Mouse (Mus musculus): ENCODE measurements around the gene Stk10. TPM values are rescaled to one million over a fixed set of nuclear protein-coding genes. Genes with fewer than 3 reads are reported as not detected.

Stk10 gene
- polyA plus RNA-seq, 1 experiment = 7.2 TPM

GRCm38 (mm10) chr11:32491079-32491478, 42.0 kb upstream of the Stk10 start:
- Histone ChIP-seq H3K9me3 (replicated peaks; ENCODE audit: control insufficient read depth, insufficient read depth, low read length, poor library complexity, severe bottlenecking) (no peaks in the 10 kb centered on the region), H3K27ac (ENCODE audit: insufficient read depth, low read length) (no peak overlapping the region), H3K4me1 (ENCODE audit: control insufficient read depth, insufficient read depth, low read length) (no peaks in the 10 kb centered on the region), H3K27me3 (ENCODE audit: control insufficient read depth, insufficient read depth, low read length, poor library complexity, severe bottlenecking) (no peaks in the 10 kb centered on the region), H3K9ac (ENCODE audit: low read depth, poor library complexity, severe bottlenecking) (no peak overlapping the region), H3K4me3 (ENCODE audit: low read depth, low read length) (no peak overlapping the region), H3K36me3 (ENCODE audit: control insufficient read depth, insufficient read depth, low read length, poor library complexity, severe bottlenecking) (no peaks in the 10 kb centered on the region)
- TF ChIP-seq CTCF (IDR thresholded peaks at IDR 0.05; ENCODE audit: low read depth, low read length) (no peak), POLR2A (IDR thresholded peaks at IDR 0.05; ENCODE audit: insufficient read depth, low read length) (no peak), EP300 (IDR thresholded peaks at IDR 0.05; ENCODE audit: insufficient read depth, low read depth, low read length) (no peak)

DNA sequence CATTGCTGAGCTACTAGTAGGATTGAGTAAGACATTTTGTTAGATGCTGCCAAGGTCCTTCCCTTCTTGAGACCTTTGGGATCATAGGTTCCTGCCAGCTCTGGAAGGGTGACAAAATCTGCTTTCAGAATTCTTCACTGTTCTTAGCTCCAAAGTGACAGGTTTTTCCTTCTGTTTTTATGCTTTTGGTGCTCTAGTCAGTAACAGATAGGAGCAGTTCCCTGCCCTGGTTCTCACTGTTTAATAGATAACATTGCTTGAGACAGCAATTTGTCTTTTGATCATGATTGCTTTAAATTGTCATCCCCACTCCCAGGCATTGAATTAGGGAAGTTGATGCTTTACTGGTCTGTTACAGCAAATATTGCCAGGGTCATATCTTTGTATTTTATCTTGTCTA, 39.8 kb upstream of the Stk10 start:
- Histone ChIP-seq H3K4me3 (ENCODE audit: low read depth, low read length) (no peak overlapping the region), H3K9me3 (replicated peaks; ENCODE audit: control insufficient read depth, insufficient read depth, low read length, poor library complexity, severe bottlenecking) (no peaks in the 10 kb centered on the region), H3K9ac (ENCODE audit: low read depth, poor library complexity, severe bottlenecking) (no peak overlapping the region), H3K36me3 (ENCODE audit: control insufficient read depth, insufficient read depth, low read length, poor library complexity, severe bottlenecking) (no peaks in the 10 kb centered on the region), H3K27me3 (ENCODE audit: control insufficient read depth, insufficient read depth, low read length, poor library complexity, severe bottlenecking) (no peaks in the 10 kb centered on the region), H3K4me1 (ENCODE audit: control insufficient read depth, insufficient read depth, low read length) (no peaks in the 10 kb centered on the region), H3K27ac (ENCODE audit: insufficient read depth, low read length) (no peak overlapping the region)
- no peak for TF ChIP-seq EP300 (IDR thresholded peaks at IDR 0.05; ENCODE audit: insufficient read depth, low read depth, low read length)
- no peak for TF ChIP-seq POLR2A (IDR thresholded peaks at IDR 0.05; ENCODE audit: insufficient read depth, low read length)
- no peak for TF ChIP-seq CTCF (IDR thresholded peaks at IDR 0.05; ENCODE audit: low read depth, low read length)

GRCm38 (mm10) chr11:32495283-32495682, 37.8 kb upstream of the Stk10 start:
- Histone ChIP-seq H3K27ac (ENCODE audit: insufficient read depth, low read length) (no peak overlapping the region), H3K36me3 (ENCODE audit: control insufficient read depth, insufficient read depth, low read length, poor library complexity, severe bottlenecking) (no peaks in the 10 kb centered on the region), H3K9ac (ENCODE audit: low read depth, poor library complexity, severe bottlenecking) (no peak overlapping the region), H3K27me3 (ENCODE audit: control insufficient read depth, insufficient read depth, low read length, poor library complexity, severe bottlenecking) (no peaks in the 10 kb centered on the region), H3K9me3 (replicated peaks; ENCODE audit: control insufficient read depth, insufficient read depth, low read length, poor library complexity, severe bottlenecking) (no peaks in the 10 kb centered on the region), H3K4me1 (ENCODE audit: control insufficient read depth, insufficient read depth, low read length) (no peaks in the 10 kb centered on the region), H3K4me3 (ENCODE audit: low read depth, low read length) (no peak overlapping the region)
- TF ChIP-seq POLR2A (IDR thresholded peaks at IDR 0.05; ENCODE audit: insufficient read depth, low read length) = no peak

GRCm38 (mm10) chr11:32498757-32499535, 34.2 kb upstream of the Stk10 start:
- no peak overlapping the region for H3K4me3 ChIP-seq (ENCODE audit: low read depth, low read length)
- H3K4me1 ChIP-seq (ENCODE audit: control insufficient read depth, insufficient read depth, low read length) = no peaks in the 10 kb centered on the region
- no peak overlapping the region for H3K27ac ChIP-seq (ENCODE audit: insufficient read depth, low read length)
- TF ChIP-seq EP300 (IDR thresholded peaks at IDR 0.05; ENCODE audit: insufficient read depth, low read depth, low read length) (no peak), POLR2A (IDR thresholded peaks at IDR 0.05; ENCODE audit: insufficient read depth, low read length) (no peak), CTCF (IDR thresholded peaks at IDR 0.05; ENCODE audit: low read depth, low read length) (no peak)
- H3K27me3 ChIP-seq (ENCODE audit: control insufficient read depth, insufficient read depth, low read length, poor library complexity, severe bottlenecking) = no peaks in the 10 kb centered on the region
- H3K36me3 ChIP-seq (ENCODE audit: control insufficient read depth, insufficient read depth, low read length, poor library complexity, severe bottlenecking) = no peaks in the 10 kb centered on the region
- H3K9ac ChIP-seq (ENCODE audit: low read depth, poor library complexity, severe bottlenecking) = no peak overlapping the region
- H3K9me3 ChIP-seq (replicated peaks; ENCODE audit: control insufficient read depth, insufficient read depth, low read length, poor library complexity, severe bottlenecking) = no peaks in the 10 kb centered on the region

DNA sequence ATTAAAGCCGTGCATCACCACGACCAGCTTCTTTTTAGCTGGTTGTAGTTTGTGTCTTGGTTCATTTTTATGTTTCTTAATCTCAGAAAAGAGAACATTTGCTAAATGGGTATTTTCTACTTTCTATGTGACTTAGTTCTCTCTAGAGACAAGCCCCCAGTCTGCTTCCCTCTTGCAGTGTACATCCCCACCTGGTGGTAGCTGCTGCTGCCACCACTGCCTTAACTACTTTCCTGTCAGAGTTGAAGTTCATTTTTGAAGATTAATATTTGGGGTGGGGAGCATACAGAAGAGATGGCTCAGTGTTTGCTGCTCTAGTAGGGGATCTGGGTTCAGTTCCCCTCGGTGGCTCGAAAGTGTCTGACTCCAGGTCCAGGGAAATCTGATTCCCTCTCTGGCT, 33.2 kb upstream of the Stk10 start:
- no peaks in the 10 kb centered on the region for H3K4me1 ChIP-seq (ENCODE audit: control insufficient read depth, insufficient read depth, low read length)
- H3K9me3 ChIP-seq (replicated peaks; ENCODE audit: control insufficient read depth, insufficient read depth, low read length, poor library complexity, severe bottlenecking) = no peaks in the 10 kb centered on the region
- H3K9ac ChIP-seq (ENCODE audit: low read depth, poor library complexity, severe bottlenecking) = no peak overlapping the region
- H3K4me3 ChIP-seq (ENCODE audit: low read depth, low read length) = no peak overlapping the region
- H3K27me3 ChIP-seq (ENCODE audit: control insufficient read depth, insufficient read depth, low read length, poor library complexity, severe bottlenecking) = no peaks in the 10 kb centered on the region
- no peaks in the 10 kb centered on the region for H3K36me3 ChIP-seq (ENCODE audit: control insufficient read depth, insufficient read depth, low read length, poor library complexity, severe bottlenecking)
- TF ChIP-seq POLR2A (IDR thresholded peaks at IDR 0.05; ENCODE audit: insufficient read depth, low read length) (no peak), CTCF (IDR thresholded peaks at IDR 0.05; ENCODE audit: low read depth, low read length) (peak; percentile 4), EP300 (IDR thresholded peaks at IDR 0.05; ENCODE audit: insufficient read depth, low read depth, low read length) (no peak)
- no peak overlapping the region for H3K27ac ChIP-seq (ENCODE audit: insufficient read depth, low read length)

GRCm38 (mm10) chr11:32503711-32504110, 29.4 kb upstream of the Stk10 start:
- H3K4me3 ChIP-seq (ENCODE audit: low read depth, low read length) = no peak overlapping the region

More at GRCm38 (mm10) chr11:32503711-32504110, 29.4 kb upstream of the Stk10 start:
- Histone ChIP-seq H3K4me1 (ENCODE audit: control insufficient read depth, insufficient read depth, low read length) (no peaks in the 10 kb centered on the region), H3K36me3 (ENCODE audit: control insufficient read depth, insufficient read depth, low read length, poor library complexity, severe bottlenecking) (no peaks in the 10 kb centered on the region), H3K27me3 (ENCODE audit: control insufficient read depth, insufficient read depth, low read length, poor library complexity, severe bottlenecking) (no peaks in the 10 kb centered on the region), H3K27ac (ENCODE audit: insufficient read depth, low read length) (no peak overlapping the region), H3K9me3 (replicated peaks; ENCODE audit: control insufficient read depth, insufficient read depth, low read length, poor library complexity, severe bottlenecking) (no peaks in the 10 kb centered on the region), H3K9ac (ENCODE audit: low read depth, poor library complexity, severe bottlenecking) (no peak overlapping the region)
- no peak for TF ChIP-seq POLR2A (IDR thresholded peaks at IDR 0.05; ENCODE audit: insufficient read depth, low read length)
- no peak for TF ChIP-seq EP300 (IDR thresholded peaks at IDR 0.05; ENCODE audit: insufficient read depth, low read depth, low read length)
- no peak for TF ChIP-seq CTCF (IDR thresholded peaks at IDR 0.05; ENCODE audit: low read depth, low read length)
